Mouse (Mus musculus): ENCODE measurements around the gene 0610012G03Rik. TPM values are rescaled to one million over a fixed set of nuclear protein-coding genes. Genes with fewer than 3 reads are reported as not detected.

The 0610012G03Rik gene
- polyA plus RNA-seq, 2 experiments: 55.4 to 100 TPM

- peaks cover 10% of the 10 kb centered on the region for H3K4me1 ChIP-seq (ENCODE audit: control insufficient read depth, insufficient read depth, low read length)
- H3K27ac ChIP-seq (replicated peaks; ENCODE audit: low read depth, low read length): no peak overlapping the region
- under 1% methylated on average over 49 of the region's 50 CpGs for WGBS
- H3K9me3 ChIP-seq (ENCODE audit: control insufficient read depth, low read length): no peaks in the 10 kb centered on the region
- DNase-seq (ENCODE audit: low spot score) (peak; percentile 94), ATAC-seq (ENCODE audit: low FRiP score, low read depth) (peak; percentile 92)
- H3K4me3 ChIP-seq (replicated peaks; ENCODE audit: low read length): peak overlapping the region; percentile 56
- peaks cover 38% of the 10 kb centered on the region for H3K27me3 ChIP-seq (ENCODE audit: control insufficient read depth, insufficient read depth, low read length)
- H3K4me2 ChIP-seq (replicated peaks; ENCODE audit: low read depth, low read length, severe bottlenecking): peak overlapping the region; percentile 95
- H3K36me3 ChIP-seq (ENCODE audit: control insufficient read depth, insufficient read depth, low read length): no peaks in the 10 kb centered on the region
- peak overlapping the region; percentile 51 for H3K9ac ChIP-seq (ENCODE audit: low read depth, low read length, severe bottlenecking)
- TF ChIP-seq POLR2A (IDR thresholded peaks at IDR 0.05; ENCODE audit: borderline replicate concordance, extremely low read depth, insufficient read depth, insufficient read length): no peak
Measured at GRCm38 (mm10) chr16:31932840-31933697, 15.2 kb downstream of the 0610012G03Rik start.

- ATAC-seq (ENCODE audit: low FRiP score, low read depth) (no peak), DNase-seq (ENCODE audit: low spot score) (no peak)
- WGBS: 58% methylated on average over 5 of the region's 5 CpGs
- Histone ChIP-seq H3K27ac (replicated peaks; ENCODE audit: low read depth, low read length) (no peak overlapping the region), H3K9me3 (ENCODE audit: control insufficient read depth, low read length) (no peaks in the 10 kb centered on the region), H3K36me3 (ENCODE audit: control insufficient read depth, insufficient read depth, low read length) (no peaks in the 10 kb centered on the region), H3K27me3 (ENCODE audit: control insufficient read depth, insufficient read depth, low read length) (peaks cover 38% of the 10 kb centered on the region), H3K4me1 (ENCODE audit: control insufficient read depth, insufficient read depth, low read length) (peaks cover 10% of the 10 kb centered on the region), H3K4me2 (replicated peaks; ENCODE audit: low read depth, low read length, severe bottlenecking) (no peak overlapping the region), H3K4me3 (replicated peaks; ENCODE audit: low read length) (no peak overlapping the region), H3K9ac (ENCODE audit: low read depth, low read length, severe bottlenecking) (no peak overlapping the region)
- TF ChIP-seq POLR2A (IDR thresholded peaks at IDR 0.05; ENCODE audit: borderline replicate concordance, extremely low read depth, insufficient read depth, insufficient read length): no peak
Measured at GRCm38 (mm10) chr16:31932255-31932654, 16.0 kb downstream of the 0610012G03Rik start.

GRCm38 (mm10) chr16:31931330-31931729 lies 17.0 kb downstream of the 0610012G03Rik start:
- TF ChIP-seq POLR2A (IDR thresholded peaks at IDR 0.05; ENCODE audit: borderline replicate concordance, extremely low read depth, insufficient read depth, insufficient read length): no peak
- Histone ChIP-seq H3K4me2 (replicated peaks; ENCODE audit: low read depth, low read length, severe bottlenecking) (no peak overlapping the region; the same call in 1 of the 2 replicates), H3K4me3 (replicated peaks; ENCODE audit: low read length) (no peak overlapping the region), H3K27ac (replicated peaks; ENCODE audit: low read depth, low read length) (no peak overlapping the region), H3K27me3 (ENCODE audit: control insufficient read depth, insufficient read depth, low read length) (peaks cover 34% of the 10 kb centered on the region), H3K36me3 (ENCODE audit: control insufficient read depth, insufficient read depth, low read length) (no peaks in the 10 kb centered on the region), H3K4me1 (ENCODE audit: control insufficient read depth, insufficient read depth, low read length) (peaks cover 10% of the 10 kb centered on the region), H3K9me3 (ENCODE audit: control insufficient read depth, low read length) (no peaks in the 10 kb centered on the region), H3K9ac (ENCODE audit: low read depth, low read length, severe bottlenecking) (no peak overlapping the region)
- ATAC-seq (ENCODE audit: low FRiP score, low read depth): no peak
- 65% methylated on average over 17 of the region's 17 CpGs for WGBS
- DNase-seq (ENCODE audit: low spot score): no peak

- H3K9me3 ChIP-seq (ENCODE audit: control insufficient read depth, low read length): no peaks in the 10 kb centered on the region
- H3K36me3 ChIP-seq (ENCODE audit: control insufficient read depth, insufficient read depth, low read length): no peaks in the 10 kb centered on the region
- H3K4me3 ChIP-seq (replicated peaks; ENCODE audit: low read length): no peak overlapping the region
- no peaks in the 10 kb centered on the region for H3K4me1 ChIP-seq (ENCODE audit: control insufficient read depth, insufficient read depth, low read length)
- no peak for TF ChIP-seq POLR2A (IDR thresholded peaks at IDR 0.05; ENCODE audit: borderline replicate concordance, extremely low read depth, insufficient read depth, insufficient read length)
- H3K27me3 ChIP-seq (ENCODE audit: control insufficient read depth, insufficient read depth, low read length): no peaks in the 10 kb centered on the region
- WGBS: 89% methylated on average over 5 of the region's 5 CpGs
- no peak overlapping the region for H3K9ac ChIP-seq (ENCODE audit: low read depth, low read length, severe bottlenecking)
- no peak overlapping the region for H3K4me2 ChIP-seq (replicated peaks; ENCODE audit: low read depth, low read length, severe bottlenecking)
- H3K27ac ChIP-seq (replicated peaks; ENCODE audit: low read depth, low read length): no peak overlapping the region
- ATAC-seq (ENCODE audit: low FRiP score, low read depth): no peak
- DNase-seq (ENCODE audit: low spot score): no peak
Measured at GRCm38 (mm10) chr16:31927412-31927811, 20.9 kb downstream of the 0610012G03Rik start.

GRCm38 (mm10) chr16:31926547-31927182 lies 21.6 kb downstream of the 0610012G03Rik start:
- Histone ChIP-seq H3K4me1 (ENCODE audit: control insufficient read depth, insufficient read depth, low read length) (no peaks in the 10 kb centered on the region), H3K27ac (replicated peaks; ENCODE audit: low read depth, low read length) (no peak overlapping the region), H3K36me3 (ENCODE audit: control insufficient read depth, insufficient read depth, low read length) (no peaks in the 10 kb centered on the region), H3K4me2 (replicated peaks; ENCODE audit: low read depth, low read length, severe bottlenecking) (no peak overlapping the region), H3K27me3 (ENCODE audit: control insufficient read depth, insufficient read depth, low read length) (no peaks in the 10 kb centered on the region), H3K9me3 (ENCODE audit: control insufficient read depth, low read length) (no peaks in the 10 kb centered on the region), H3K9ac (ENCODE audit: low read depth, low read length, severe bottlenecking) (no peak overlapping the region), H3K4me3 (replicated peaks; ENCODE audit: low read length) (no peak overlapping the region)
- TF ChIP-seq POLR2A (IDR thresholded peaks at IDR 0.05; ENCODE audit: borderline replicate concordance, extremely low read depth, insufficient read depth, insufficient read length): no peak
- DNase-seq (ENCODE audit: low spot score): no peak
- 76% methylated on average over 13 of the region's 13 CpGs for WGBS
- no peak for ATAC-seq (ENCODE audit: low FRiP score, low read depth)
